Mouse (Mus musculus) thymus, postnatal 14 days (tissue): Measurements from ENCODE around the gene Pvr.

Source experiments
- DNase-seq: peaks from one replicate; pipeline ENCODE4 v3.0.0; 2021

The Pvr gene

GRCm38 (mm10) chr7:19920506-19921261 lies at the start of gene Pvr:
Gene Pvr, minus strand, starts transcription at chr7:19921160.
- DNase-seq, result peak; percentile 83

GRCm38 (mm10) chr7:19970196-19970595 lies 49.2 kb upstream of the Pvr start:
- no peak for DNase-seq

GRCm38 (mm10) chr7:19969541-19970090 lies 48.7 kb upstream of the Pvr start:
- no peak for DNase-seq

GRCm38 (mm10) chr7:19969106-19969505 lies 48.1 kb upstream of the Pvr start:
- DNase-seq, result no peak

GRCm38 (mm10) chr7:19964985-19965579 lies 44.1 kb upstream of the Pvr start, which contains the start of gene Ceacam20:
Gene Ceacam20, plus strand, starts transcription at chr7:19965412.
- no peak for DNase-seq

- DNase-seq, result no peak
Observed at GRCm38 (mm10) chr7:19962423-19962822, 41.5 kb upstream of the Pvr start.

- DNase-seq, result peak; percentile 93
Observed at GRCm38 (mm10) chr7:19956341-19956781, 35.4 kb upstream of the Pvr start.

GRCm38 (mm10) chr7:19955861-19956260 lies 34.9 kb upstream of the Pvr start:
- peak; percentile 40 for DNase-seq

- DNase-seq, result no peak
Observed at GRCm38 (mm10) chr7:19953054-19953453, 32.1 kb upstream of the Pvr start.

- DNase-seq, result no peak
Observed at GRCm38 (mm10) chr7:19952320-19952986, 31.5 kb upstream of the Pvr start.

- peak; percentile 58 for DNase-seq
Observed at GRCm38 (mm10) chr7:19950589-19950988, 29.6 kb upstream of the Pvr start, which contains the start of gene Igsf23. Gene Igsf23, minus strand, starts transcription at chr7:19950756.

- peak; percentile 97 for DNase-seq
Observed at GRCm38 (mm10) chr7:19949996-19950395, 29.0 kb upstream of the Pvr start.

- DNase-seq, result no peak
Observed at GRCm38 (mm10) chr7:19948956-19949355, 28.0 kb upstream of the Pvr start.

GRCm38 (mm10) chr7:19945821-19946515 lies 25.0 kb upstream of the Pvr start:
- peak; percentile 77 for DNase-seq

- peak; percentile 50 for DNase-seq
Observed at GRCm38 (mm10) chr7:19945201-19945600, 24.2 kb upstream of the Pvr start.

- DNase-seq, result peak; percentile 51
Observed at GRCm38 (mm10) chr7:19944709-19945108, 23.7 kb upstream of the Pvr start.

GRCm38 (mm10) chr7:19940256-19940655 lies 19.3 kb upstream of the Pvr start:
- peak; percentile 78 for DNase-seq

GRCm38 (mm10) chr7:19939555-19940235 lies 18.7 kb upstream of the Pvr start:
- DNase-seq, result peak; percentile 85

GRCm38 (mm10) chr7:19937229-19937821 lies 16.4 kb upstream of the Pvr start:
- no peak for DNase-seq

- no peak for DNase-seq
Observed at GRCm38 (mm10) chr7:19935961-19936360, 15.0 kb upstream of the Pvr start.

- peak; percentile 77 for DNase-seq
Observed at GRCm38 (mm10) chr7:19935171-19935751, 14.3 kb upstream of the Pvr start.
